Mouse (Mus musculus) urinary bladder, adult 18-20 months (tissue): ENCODE data around the gene Qpctl.
"Not testable (repeated sequence)": the region's sequence is repeated elsewhere in the genome, so short reads cannot be mapped to it uniquely, and the experiment has no call there.

Experiments used
- DNase-seq, 2 experiments: peaks; one replicate each; pipeline ENCODE4 v3.0.0; 2022; ENCODE audit warnings: low spot score in 2 of 2, mixed read lengths in 2 of 2

Gene Qpctl

DNA sequence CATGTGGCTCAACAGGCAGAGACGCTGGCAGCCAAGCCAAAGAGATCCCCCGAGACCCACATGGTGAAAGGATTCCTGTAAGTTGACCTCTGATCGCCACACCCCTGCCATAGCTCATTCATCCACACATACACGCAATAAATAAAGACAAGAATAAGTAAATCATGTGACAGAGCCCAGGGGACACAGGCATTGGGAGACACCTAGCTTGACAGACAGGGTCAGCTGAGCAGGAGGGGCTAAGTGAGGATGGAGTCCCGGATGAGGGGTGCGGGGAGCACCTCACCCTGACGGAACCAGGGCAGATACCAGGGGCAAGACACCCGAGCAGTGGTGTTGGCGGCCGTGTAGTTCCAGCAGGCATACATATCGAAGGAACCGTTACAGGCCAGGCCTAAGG lies 14.7 kb upstream of the Qpctl start:
- no peak for DNase-seq

DNA sequence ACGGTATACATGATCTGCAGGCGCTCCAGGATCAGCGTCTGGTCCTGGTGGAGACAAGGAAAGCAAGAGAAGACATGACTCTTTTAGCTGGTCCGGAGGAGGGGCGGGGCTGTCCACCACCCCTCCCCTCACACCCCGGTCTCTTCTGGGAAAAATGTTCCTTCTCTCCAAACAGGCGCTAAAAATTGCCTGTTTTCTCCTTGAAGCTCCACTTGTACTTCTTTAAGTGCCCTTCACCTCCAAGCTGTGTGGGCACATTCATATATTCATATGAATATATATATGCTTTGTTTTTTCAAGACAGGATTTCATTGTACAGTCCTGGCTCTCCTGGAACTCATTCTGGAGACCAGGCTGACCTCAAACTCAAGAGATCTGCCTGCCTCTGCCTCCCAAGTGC lies 13.8 kb upstream of the Qpctl start:
- DNase-seq = no peak

DNA sequence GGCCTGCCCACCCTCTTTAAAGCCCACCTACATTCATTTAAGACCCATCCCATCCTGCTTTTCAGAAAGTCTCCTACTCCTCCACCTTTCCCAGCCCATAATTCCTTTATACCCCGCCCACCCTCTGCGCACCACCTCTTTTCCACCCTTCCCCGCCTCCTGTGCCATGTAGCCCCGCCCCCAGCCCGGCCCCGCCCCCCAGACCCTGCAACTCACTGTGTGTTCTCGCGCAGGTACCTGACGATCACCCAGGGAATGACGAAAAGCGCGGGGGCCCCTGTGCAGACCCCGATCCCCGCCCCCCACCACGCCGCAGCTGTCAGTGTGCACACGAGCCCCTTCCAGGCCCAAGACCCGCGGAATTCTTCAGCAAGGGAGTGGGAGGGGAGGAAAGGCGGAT lies 11.0 kb upstream of the Qpctl start:
- DNase-seq = no peak

DNA sequence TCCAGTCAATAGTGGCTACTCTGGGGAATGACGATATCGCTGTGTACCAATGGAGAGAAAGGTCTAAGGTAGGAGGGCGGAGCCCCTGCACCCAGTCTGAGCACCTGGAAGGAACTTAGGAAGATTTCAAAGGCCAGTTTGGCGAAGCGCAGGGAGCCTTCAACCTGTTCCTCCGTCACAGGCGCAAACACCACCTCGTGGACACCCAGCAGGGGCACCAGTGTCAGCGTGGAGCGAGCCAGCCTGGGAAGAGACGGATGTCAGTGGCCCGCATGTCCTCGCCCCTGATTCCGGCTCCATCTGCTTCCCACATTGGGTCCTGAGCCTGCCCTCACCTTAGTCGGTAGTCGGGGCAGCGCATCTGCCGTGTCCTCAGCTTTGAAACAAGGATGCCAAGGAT lies 10.3 kb upstream of the Qpctl start:
- no peak for DNase-seq

DNA sequence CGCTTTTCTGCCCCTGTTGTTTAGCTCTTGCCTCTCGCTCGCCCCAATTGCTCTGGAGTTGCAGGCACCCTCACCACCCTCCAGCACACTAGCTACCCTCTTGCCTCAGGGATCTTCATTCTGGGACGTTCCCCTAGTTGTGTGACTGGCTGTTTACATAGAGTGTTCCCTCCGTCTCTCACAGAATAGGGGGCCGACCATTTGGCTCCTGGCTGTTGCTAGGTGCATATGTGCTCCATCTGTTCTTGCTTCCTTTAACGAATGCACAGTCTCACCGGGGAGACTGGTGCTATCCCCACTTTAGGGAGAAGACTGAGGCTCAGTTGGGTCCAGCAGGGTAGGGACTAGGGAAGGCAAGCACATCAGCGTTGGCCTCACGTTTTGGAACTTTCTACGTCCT lies 9.5 kb upstream of the Qpctl start:
- no peak for DNase-seq

DNA sequence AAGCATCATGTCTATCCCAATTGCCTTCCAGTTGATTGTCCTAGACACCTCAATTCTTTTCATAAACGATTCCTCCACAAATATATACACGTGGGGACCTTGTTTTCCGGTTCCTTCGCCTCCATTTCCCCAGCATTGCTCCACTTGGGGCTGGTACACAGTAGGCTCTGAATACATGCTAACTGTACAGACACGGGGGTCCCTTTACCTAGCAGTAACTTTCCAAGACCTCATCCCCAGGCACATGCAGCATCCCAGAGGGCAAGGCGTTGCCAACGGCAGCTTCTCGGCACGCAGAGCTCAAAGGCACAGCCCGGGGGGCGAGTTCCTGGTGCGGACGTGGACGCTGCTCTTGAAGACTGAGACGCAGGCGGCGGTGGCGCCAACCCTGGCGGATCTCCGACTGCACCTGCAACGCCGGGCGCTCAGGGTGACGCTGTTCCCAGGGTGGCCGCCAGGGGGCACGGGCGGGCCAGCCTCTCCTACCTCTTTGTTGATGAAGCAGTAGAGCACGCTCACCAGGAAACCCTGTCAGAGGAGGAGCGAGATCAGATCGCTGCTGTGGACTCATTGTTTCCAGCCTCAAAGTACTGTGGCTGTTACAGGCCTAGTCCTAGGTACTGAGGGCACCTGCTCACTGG lies 8.2 kb upstream of the Qpctl start:
- DNase-seq = peak; percentile 85 to 95

DNA sequence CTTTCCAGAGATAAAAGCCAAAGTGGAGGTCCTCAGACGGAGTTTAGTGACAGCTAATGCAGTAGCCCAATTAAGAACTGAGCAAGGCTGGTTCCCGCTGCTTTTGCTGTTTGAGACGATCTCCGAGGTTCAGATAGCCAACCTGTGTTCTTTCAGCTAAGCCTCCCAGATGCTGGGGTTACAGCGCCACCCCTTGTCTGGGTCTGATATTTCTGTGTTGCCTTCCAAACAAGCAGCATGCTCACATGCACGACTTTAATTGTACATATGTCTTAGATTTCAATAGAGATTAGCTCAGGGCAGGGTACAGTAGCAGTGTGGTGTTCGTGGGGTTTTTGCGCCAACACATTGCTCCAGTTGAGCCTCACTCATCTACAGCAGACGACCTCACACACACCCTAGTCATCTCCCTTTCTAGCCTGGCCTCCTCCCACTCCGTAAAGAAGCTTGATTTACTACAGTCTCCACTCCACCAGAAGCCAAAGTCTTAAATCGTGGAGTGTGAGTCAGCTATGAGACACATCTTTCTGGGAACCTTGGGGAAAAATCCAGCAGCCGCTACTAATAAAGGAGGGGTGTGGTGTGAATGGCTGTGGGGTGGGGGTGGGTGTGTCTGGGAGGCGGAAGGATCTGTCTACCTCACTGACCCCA lies 6.9 kb upstream of the Qpctl start:
- no peak for DNase-seq

DNA sequence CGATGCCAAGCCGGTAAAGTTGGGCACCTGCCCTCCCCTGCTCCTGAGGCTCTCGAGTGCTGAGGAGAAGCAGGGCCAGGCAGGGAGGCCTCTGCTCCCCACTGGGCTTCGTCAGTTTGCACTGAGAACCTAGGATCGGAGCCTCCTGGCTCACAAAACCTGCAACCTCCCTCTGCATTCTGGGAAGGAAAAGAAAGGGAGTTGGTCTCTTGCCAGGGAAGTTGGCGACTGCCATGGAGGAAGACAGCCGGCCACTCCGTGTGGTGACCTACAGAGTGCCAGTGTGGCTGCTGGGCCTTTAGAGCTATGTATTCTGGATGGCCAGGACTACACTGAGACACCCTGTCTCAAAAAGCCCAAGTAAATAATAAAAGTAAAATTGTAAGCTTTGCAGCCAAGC lies 5.7 kb upstream of the Qpctl start:
- DNase-seq = no peak

DNA sequence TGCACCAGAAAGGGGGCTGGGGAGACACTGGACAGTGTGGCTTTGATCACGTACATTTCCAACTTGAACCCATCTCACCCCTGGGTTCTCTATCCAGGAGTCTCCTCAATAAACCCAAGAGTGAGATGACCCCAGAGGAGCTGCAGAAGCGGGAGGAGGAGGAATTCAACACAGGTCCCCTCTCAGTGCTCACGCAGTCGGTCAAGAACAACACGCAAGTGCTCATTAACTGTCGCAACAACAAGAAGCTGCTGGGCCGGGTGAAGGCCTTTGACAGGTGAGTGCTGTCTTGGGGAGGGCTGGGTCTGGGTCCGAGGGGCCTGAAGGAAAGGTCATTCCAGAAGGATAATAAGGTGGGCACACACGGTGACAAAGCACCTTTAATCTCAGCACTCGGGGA lies 2.0 kb upstream of the Qpctl start:
- DNase-seq = not testable (repeated sequence)

DNA sequence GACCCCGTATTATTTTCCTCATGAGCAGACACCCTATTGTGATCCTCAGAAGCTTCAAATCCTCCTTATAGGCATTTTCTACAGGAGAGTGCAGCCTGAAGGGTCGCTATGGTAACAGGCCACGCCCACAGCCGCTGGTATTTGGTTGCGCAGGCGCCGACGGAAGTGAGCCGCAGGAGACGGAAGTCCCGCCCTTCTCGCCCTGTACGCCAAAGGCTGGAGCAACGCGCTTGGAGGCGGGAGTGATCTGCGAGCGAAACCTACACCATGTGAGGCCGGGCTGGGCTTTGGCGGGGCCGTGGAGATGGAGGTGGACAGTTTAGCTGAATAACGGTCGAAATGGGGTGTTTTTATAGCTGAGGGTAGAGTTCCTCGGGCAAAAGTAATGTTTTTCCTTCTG lies 535 bp upstream of the Qpctl start, which contains the start of gene Snrpd2:
Snrpd2 (plus strand) TSS at position 97 of the 400 bp plus-strand sequence.
- peak; percentile 87 to 90 for DNase-seq

DNA sequence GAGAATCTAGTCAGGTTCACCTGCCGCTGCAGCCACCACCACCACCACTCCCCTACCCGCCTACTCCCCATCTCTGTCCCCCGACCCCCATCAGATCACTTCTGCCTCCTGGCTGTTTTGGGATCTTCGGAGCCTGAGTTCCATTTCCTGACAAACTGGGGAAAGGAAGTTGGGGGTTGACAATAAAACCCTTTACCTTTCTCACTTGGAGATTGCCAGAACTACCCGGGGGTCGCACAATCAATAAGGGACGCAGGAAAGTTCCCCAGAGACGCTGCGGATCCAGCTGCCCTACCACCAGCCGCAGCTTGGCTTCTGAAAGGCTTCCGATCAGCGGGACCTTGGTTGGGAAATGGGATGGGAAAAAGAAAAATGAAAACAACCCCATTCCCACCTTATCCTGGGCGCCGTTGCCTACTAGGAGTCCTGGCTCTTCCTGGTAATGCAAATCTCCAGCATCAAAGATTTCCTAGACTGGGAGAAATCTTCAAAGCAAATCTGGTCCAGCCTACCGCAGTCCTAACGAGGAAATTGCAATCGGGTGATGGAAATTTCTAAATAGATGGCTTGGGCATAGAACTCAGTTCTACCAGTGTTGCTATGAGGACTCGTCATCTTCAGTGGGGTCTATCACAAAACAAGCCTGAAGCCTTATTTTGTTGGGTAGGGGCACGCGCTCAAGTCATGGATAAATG lies 764 bp downstream of the Qpctl start:
- DNase-seq = no peak

DNA sequence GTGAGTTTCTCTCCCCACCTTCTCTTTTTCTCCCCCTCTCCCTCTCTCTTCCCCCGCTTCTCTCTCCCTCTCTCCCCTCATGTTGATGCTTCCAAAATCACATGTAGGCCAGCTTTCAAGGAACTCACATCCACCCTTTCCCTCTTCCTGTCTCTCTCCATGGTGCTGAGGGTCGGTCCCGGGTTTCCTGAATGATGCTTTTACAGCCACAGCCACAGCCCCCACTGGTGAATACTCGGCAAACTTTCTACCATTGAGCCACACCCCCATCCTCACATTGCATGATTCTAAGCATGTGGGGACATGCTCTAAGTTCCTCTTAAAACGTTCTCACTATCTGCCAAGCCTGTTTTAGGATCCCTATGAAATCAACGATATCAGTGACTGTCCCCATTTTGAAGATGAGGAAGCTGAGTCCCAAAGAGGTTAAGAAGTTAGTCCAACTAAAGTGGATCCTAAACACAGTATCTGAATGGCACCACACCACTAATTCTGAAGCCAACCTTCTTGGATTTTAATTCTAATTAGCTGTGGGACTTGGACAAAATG lies 1.5 kb downstream of the Qpctl start:
- no peak for DNase-seq

DNA sequence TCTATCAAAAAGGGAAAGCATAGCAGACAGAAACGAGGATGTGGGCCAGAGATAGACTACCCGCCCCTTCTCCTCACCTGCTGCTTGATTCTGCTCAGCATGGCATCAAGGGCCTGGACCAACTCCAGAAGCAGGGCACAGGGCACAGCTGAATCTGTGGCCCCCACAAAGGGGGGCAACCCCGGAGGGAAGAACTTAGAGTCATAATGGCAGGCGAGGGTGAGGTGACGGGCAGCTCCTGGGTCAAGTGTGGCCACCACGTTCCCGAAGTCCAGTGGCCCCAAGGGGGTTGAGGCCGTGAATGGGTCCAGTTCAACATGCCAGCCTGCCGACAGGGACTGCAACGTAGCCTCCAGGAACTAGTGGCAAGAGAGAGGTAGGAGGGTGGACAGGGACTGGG lies 2.3 kb downstream of the Qpctl start:
- no peak for DNase-seq

DNA sequence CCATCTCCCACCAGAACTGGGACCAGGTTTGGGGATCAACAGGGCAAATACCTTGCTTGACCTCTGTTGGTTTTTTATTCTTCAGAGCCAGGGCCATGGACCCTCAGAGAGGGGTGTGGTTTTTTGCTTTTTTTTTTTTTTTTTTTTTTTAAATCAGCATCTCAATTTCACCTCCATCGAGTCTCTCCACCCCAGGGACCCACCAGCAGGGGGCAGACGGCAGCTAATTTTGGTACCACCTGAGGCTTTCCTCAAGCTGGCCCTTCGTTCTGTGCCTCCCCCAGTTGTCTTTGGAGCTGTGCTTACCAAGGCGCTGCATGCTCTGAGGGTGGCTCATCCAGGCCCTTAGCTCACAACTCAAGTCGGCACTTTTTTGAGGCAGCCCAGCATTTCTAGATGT lies 11.7 kb downstream of the Qpctl start:
- no peak for DNase-seq

DNA sequence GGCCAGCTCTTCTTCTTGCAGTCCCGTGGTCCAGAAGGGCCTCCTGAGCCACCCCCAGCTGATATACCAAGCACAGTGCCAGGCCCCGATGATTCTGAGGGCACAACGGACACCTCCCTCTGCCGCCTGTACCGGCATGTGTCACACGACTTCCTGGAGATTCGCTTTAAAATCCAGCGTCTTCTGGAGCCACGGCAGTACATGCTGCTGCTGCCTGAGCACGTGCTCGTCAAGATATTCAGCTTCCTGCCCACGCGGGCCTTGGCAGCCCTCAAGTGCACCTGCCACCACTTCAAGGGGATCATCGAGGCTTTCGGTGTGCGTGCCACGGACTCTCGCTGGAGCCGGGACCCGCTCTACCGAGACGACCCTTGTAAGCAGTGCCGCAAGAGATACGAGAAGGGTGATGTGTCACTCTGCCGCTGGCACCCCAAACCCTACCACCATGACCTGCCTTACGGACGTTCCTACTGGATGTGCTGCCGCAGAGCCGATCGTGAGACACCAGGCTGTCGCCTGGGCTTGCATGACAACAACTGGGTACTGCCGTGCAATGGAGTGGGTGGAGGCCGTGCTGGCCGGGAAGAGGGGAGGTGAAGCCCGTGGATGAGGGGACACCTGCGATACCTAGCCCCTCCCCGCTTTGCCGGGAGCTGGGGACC lies 12.3 kb downstream of the Qpctl start:
- DNase-seq = no peak

DNA sequence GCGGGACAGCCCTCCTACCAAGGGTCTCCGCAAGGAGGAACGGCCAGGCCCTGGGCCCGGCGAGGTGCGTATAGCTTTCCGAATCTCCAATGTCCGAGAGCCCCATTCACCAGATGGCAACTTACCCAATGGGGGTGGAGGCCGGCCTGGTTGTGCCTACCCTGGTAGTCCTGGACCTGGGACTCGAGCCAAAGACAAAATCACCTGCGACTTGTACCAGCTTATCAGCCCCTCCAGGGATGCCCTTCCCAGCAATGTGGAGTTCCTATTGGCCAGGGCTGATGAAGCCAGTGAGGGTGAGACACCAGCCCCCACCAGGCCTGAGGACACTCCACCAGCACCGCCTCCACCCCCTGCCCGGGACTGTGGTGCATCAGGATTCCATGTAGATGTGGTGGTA lies 12.9 kb downstream of the Qpctl start:
- DNase-seq = no peak

DNA sequence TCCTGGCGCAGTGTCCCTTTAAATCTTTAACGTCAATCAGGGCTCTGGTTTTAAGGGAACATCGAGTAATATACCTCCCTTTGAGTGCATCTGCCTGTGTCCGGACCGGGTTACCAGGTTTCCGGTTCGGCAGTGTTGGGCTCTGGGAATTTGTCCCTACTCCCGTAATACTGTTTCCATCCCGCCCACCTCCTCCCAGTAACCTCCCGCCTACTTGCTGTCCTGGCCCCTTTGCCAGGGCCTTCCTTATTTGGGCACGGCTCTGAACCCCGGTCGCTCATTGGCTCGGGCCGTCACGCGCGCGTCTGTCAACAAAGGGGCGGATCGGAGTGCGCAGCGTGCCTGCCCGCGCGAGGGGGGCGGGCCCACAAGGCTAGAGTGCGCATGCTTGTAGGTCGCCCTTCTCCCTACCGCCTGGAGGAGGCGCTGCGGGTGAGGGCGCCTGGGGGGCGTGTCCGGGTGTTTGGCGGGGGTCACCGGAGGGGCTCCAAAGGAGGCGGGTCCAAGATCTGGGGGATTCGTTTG lies 17.7 kb downstream of the Qpctl start:
- peak; percentile 95 to 97 for DNase-seq

DNA sequence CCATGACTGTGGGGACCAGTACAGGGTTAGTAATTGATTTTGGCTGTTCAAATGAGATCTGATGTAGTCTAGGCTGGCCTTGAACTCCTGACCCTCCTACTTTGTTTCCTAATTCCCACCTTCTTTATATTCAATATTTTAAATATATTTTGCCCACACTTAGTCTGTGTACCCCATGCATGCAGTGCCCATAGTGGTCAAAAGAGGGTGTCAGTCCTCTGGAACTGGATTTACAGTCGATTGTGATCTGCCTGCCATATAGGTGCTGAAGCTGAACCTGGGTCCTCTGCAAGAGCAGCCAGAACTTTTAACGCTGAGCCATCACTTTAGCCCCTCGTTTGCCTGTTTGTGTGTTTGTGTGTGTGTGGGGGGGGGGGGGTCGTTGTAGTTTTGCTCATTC lies 18.4 kb downstream of the Qpctl start:
- no peak for DNase-seq

DNA sequence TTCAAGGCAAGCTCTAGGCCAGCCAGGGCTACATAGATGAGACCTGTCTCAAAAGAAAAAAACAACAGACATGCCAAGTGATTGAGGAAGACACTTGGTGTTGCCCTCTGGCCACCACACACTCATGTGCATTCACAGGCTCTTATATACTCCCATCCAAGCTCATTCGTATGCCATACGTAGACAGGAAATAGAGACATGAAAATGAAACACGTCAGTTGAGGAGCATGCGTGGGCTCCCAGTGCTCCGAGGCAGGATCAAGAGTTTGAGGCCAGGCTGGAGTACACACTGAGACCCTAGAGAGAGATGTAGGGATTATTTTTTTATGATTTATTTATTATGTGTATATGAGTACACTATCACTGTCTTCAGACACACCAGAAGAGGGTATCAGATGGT lies 19.7 kb downstream of the Qpctl start:
- no peak for DNase-seq

DNA sequence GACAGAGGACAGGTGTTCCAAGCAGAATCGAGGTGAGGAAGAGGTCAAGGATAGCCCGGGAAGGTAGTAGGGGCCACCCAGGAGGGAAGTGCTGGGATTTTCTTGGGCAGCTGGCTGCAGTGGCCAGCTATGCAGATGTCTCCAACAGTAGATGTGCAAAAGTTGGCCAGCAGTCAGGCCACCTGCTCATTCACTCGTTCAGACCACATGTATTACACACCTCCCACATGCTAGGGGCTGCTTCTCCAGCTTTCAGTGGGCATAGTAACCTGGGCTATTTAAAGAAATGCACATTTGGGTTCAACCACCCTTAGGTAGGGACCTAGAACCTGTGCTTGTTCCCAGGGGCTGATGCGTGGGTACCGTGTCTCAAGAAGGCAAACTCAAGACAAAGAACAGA lies 21.3 kb downstream of the Qpctl start:
- no peak for DNase-seq

DNA sequence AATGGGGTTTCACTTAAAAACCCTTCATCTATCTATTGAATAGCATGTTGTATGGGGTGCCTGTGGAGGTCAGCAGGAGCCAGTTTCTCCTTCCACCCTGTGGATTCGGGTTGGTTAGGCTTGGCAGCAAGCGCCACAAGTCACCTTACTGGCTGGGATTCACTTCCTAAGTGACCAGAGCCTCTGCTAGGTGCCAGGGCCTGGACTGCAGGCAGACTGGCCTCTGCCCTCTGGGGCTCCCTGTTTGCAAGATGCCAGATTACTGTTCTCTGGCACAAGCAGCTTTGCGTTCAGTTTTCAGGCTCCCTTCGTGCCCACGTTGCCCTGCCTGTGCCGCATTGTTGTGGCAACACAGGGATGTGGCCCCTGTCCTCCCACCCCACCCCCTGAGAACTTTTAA lies 24.4 kb downstream of the Qpctl start:
- DNase-seq = no peak

DNA sequence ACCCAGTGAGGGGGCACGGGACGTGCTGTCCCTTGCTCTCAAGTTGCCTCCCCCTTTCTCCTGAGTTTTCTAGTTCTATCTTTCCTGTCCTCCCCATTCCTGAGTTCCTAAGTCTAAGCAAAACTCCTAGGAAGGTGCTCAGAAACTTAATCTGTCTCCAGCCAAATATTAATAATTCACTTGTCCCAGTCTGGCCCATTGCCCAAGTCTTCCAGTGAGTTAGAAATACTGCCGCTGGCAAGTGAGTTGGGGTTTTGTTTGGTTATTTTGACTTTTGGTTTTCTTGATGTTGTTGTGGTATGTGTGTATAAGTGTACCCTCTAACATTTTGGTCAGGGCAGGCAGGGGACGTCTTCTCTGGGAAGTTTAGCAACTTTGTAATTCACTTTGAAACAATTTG lies 27.4 kb downstream of the Qpctl start:
- no peak for DNase-seq
